Mouse (Mus musculus) ES-E14 (cell line): Measurements from ENCODE around the gene 2300009A05Rik. TPM values are rescaled to one million over a fixed set of nuclear protein-coding genes. Genes with fewer than 3 reads are reported as not detected.

Experiments used
- DNase-seq: peaks from one replicate; pipeline ENCODE4 v3.0.0-alpha.2; 2013; ENCODE audit warnings: low read depth, low spot score
- H3K27ac ChIP-seq: 2 replicates; pipeline ENCODE4 v1.5.1; 2012; ENCODE audit warnings: low read depth, mild to moderate bottlenecking, low read length, moderate library complexity, mixed read lengths; ENCODE audit not compliant: poor library complexity, insufficient read depth, severe bottlenecking
- H3K36me3 ChIP-seq: 2 replicates; pipeline ENCODE4 v1.6.1; 2012; ENCODE audit warnings: mild to moderate bottlenecking, low read length, moderate library complexity, mixed read lengths; ENCODE audit not compliant: control insufficient read depth, poor library complexity, insufficient read depth, severe bottlenecking
- H3K4me1 ChIP-seq, 2 experiments: fragments of 150-350 bp in 1 of 2; sonication (generic) in 1 of 2; 2 replicates each; pipeline ENCODE4 v1.6.1; 2012; ENCODE audit warnings: low read length in 2 of 2, mild to moderate bottlenecking in 1 of 2, mixed read lengths in 1 of 2; ENCODE audit not compliant: control insufficient read depth in 2 of 2, insufficient read depth in 2 of 2, poor library complexity in 1 of 2
- H3K4me3 ChIP-seq, 2 experiments: fragments of 150-350 bp in 1 of 2; sonication (generic) in 1 of 2; 2 replicates each; pipeline ENCODE4 v1.5.1; 2012; ENCODE audit warnings: low read length in 2 of 2, low read depth in 1 of 2, mild to moderate bottlenecking in 1 of 2, mixed read lengths in 1 of 2; ENCODE audit not compliant: insufficient read depth in 1 of 2, poor library complexity in 1 of 2, severe bottlenecking in 1 of 2
- H3K9ac ChIP-seq: 2 replicates; pipeline ENCODE4 v1.6.1; 2012; ENCODE audit warnings: low read depth, mild to moderate bottlenecking, low read length, mixed read lengths; ENCODE audit not compliant: poor library complexity, insufficient read depth, severe bottlenecking
- H3K9me3 ChIP-seq: fragments of 150-350 bp; sonication (generic); 2 replicates; pipeline ENCODE4 v1.6.1; 2012; ENCODE audit warnings: low read depth, mild to moderate bottlenecking, low read length; ENCODE audit not compliant: control insufficient read depth, insufficient read depth
- CHD2 ChIP-seq: IDR thresholded peaks from 2 replicates; pipeline ENCODE4 v1.6.1; 2014; ENCODE audit warnings: mild to moderate bottlenecking, low read depth, low read length, inconsistent platforms
- HCFC1 ChIP-seq: IDR thresholded peaks from 2 replicates; pipeline ENCODE4 v1.6.1; 2012; ENCODE audit warnings: low read length, inconsistent platforms, borderline replicate concordance; ENCODE audit not compliant: insufficient read depth
- MAFK ChIP-seq: IDR thresholded peaks from 2 replicates; pipeline ENCODE4 v1.6.1; 2014; ENCODE audit warnings: mild to moderate bottlenecking, low read depth, low read length, inconsistent platforms; ENCODE audit not compliant: insufficient read depth
- ZC3H11A ChIP-seq: IDR thresholded peaks from 2 replicates; pipeline ENCODE4 v1.6.1; 2012; ENCODE audit warnings: low read depth, mild to moderate bottlenecking, inconsistent platforms, low read length, borderline replicate concordance
- ZNF384 ChIP-seq: IDR thresholded peaks from 2 replicates; pipeline ENCODE4 v1.6.1; 2012; ENCODE audit warnings: low read depth, low read length, inconsistent platforms
- in situ Hi-C, 2 experiments: fragments of 600-800 bp; cut with MboI; formaldehyde crosslinking; loops; one replicate each; pipeline ENCODE4 v1.15.1; 2025; ENCODE audit warnings: low sequenced_read_pairs in 2 of 2, inconsistent platforms in 1 of 2; ENCODE audit not compliant: unreplicated experiment in 2 of 2
- total RNA-seq: library from RNA; depleted of rRNA; stranded (reverse); fragments of 300-350 nt; gene quantifications from 2 replicates; pipeline ENCODE4 v1.2.3, GENCODE M21; 2012

2300009A05Rik gene
- total RNA-seq, 1 experiment, result 2.9 TPM

- in situ Hi-C loops, result no loop called here
- no peak for DNase-seq
These were observed 42.8 kb downstream of the 2300009A05Rik start for GRCm38 (mm10) chr9:63356278-63356677.

GRCm38 (mm10) chr9:63354168-63354567, 44.9 kb downstream of the 2300009A05Rik start:
- Histone ChIP-seq H3K9ac (no peak overlapping the region), H3K36me3 (peaks cover 4% of the 10 kb centered on the region; the same call in 1 of the 2 replicates), H3K4me3 (no peak overlapping the region), H3K27ac (no peak overlapping the region), H3K9me3 (no peaks in the 10 kb centered on the region), H3K4me1 (peaks cover 0 to 3% of the 10 kb centered on the region in 2 experiments; a peak in 1 of 4 replicates)
- in situ Hi-C loops, result no loop called here
- TF ChIP-seq MAFK (no peak), ZNF384 (no peak), CHD2 (no peak), HCFC1 (no peak), ZC3H11A (no peak)
- no peak for DNase-seq

More at GRCm38 (mm10) chr9:63356278-63356677, 42.8 kb downstream of the 2300009A05Rik start:
- H3K9me3 ChIP-seq, result no peaks in the 10 kb centered on the region
- TF ChIP-seq ZNF384, result no peak
- no peak for TF ChIP-seq CHD2
- no peak for TF ChIP-seq ZC3H11A
- no peak for TF ChIP-seq HCFC1
- no peak for TF ChIP-seq MAFK
- peaks cover 4% of the 10 kb centered on the region; the same call in 1 of the 2 replicates for H3K36me3 ChIP-seq
- peaks cover 0 to 5% of the 10 kb centered on the region in 2 experiments; a peak in 1 of 4 replicates for H3K4me1 ChIP-seq
- no peak overlapping the region for H3K4me3 ChIP-seq
- H3K27ac ChIP-seq, result no peak overlapping the region
- no peak overlapping the region for H3K9ac ChIP-seq

- Histone ChIP-seq H3K27ac (no peak overlapping the region), H3K9me3 (no peaks in the 10 kb centered on the region), H3K9ac (no peak overlapping the region), H3K4me1 (peaks cover 0 to 3% of the 10 kb centered on the region in 2 experiments; a peak in 1 of 4 replicates), H3K36me3 (no peaks in the 10 kb centered on the region), H3K4me3 (no peak overlapping the region)
- in situ Hi-C loops, result no loop called here
- TF ChIP-seq MAFK, result no peak
- TF ChIP-seq ZC3H11A, result no peak
- no peak for TF ChIP-seq CHD2
- TF ChIP-seq HCFC1, result no peak
- TF ChIP-seq ZNF384, result no peak
- no peak for DNase-seq
These were observed 49.0 kb downstream of the 2300009A05Rik start for GRCm38 (mm10) chr9:63350030-63350429.

- in situ Hi-C loops, result no loop called here
These were observed 49.8 kb downstream of the 2300009A05Rik start for GRCm38 (mm10) chr9:63349241-63349640.

More at GRCm38 (mm10) chr9:63349241-63349640, 49.8 kb downstream of the 2300009A05Rik start:
- no peak overlapping the region for H3K9ac ChIP-seq
- no peaks in the 10 kb centered on the region for H3K36me3 ChIP-seq
- H3K4me3 ChIP-seq, result no peak overlapping the region
- H3K9me3 ChIP-seq, result no peaks in the 10 kb centered on the region
- no peak overlapping the region for H3K27ac ChIP-seq
- no peak for TF ChIP-seq ZNF384
- TF ChIP-seq MAFK, result no peak
- TF ChIP-seq ZC3H11A, result no peak
- TF ChIP-seq CHD2, result no peak
- no peak for TF ChIP-seq HCFC1
- peaks cover 0 to 2% of the 10 kb centered on the region in 2 experiments; a peak in 1 of 4 replicates for H3K4me1 ChIP-seq
- no peak for DNase-seq
